In genomic region chr1:64691581-64691980, GRCm38 (mm10) we compare ENCODE assay signal across 8 mouse cellular contexts. TPM values are rescaled to one million over a fixed set of nuclear protein-coding genes. Genes with fewer than 3 reads are reported as not detected.
DNase-seq lines count a peak whose midpoint lies in the region; ATAC-seq and TF ChIP-seq lines count a peak whose summit lies in the region.

No protein-coding gene starts in this region.

- peak overlapping the region; percentile 92 for H3K4me2 ChIP-seq in heart, embryonic 13.5 days
- H3K4me2 ChIP-seq in CH12.LX (ENCODE audit: insufficient read depth, low read depth, poor library complexity, severe bottlenecking) = peak overlapping the region; percentile 90
- peak overlapping the region; percentile 78 for H3K4me2 ChIP-seq in forebrain, embryonic 13.5 days
- peak overlapping the region; percentile 99 for H3K4me2 ChIP-seq in liver, embryonic 15.5 days

- H3K4me3 ChIP-seq in heart, embryonic 13.5 days = peak overlapping the region; percentile 97
- peak overlapping the region; percentile 65 to 97 (median 70) for H3K4me3 ChIP-seq in CH12.LX (replicated peaks in 1 of 3; ENCODE audit: low read depth in 2 of 3, low read length in 2 of 3, poor library complexity in 1 of 3)
- peak overlapping the region; percentile 92 for H3K4me3 ChIP-seq in forebrain, embryonic 13.5 days
- peak overlapping the region; percentile 73 for H3K4me3 ChIP-seq in liver, embryonic 15.5 days (replicated peaks)

- peaks cover 33% of the 10 kb centered on the region for H3K4me1 ChIP-seq in heart, embryonic 13.5 days
- peaks cover 0 to 13% of the 10 kb centered on the region in 2 experiments; a peak in 2 of 4 replicates for H3K4me1 ChIP-seq in CH12.LX (ENCODE audit: control insufficient read depth in 1 of 2, insufficient read depth in 2 of 2)
- H3K4me1 ChIP-seq in forebrain, embryonic 13.5 days = peaks cover 29% of the 10 kb centered on the region
- peaks cover 34% of the 10 kb centered on the region for H3K4me1 ChIP-seq in liver, embryonic 15.5 days (replicated peaks)

- WGBS in heart, embryonic 13.5 days = 6% methylated on average over 9 of the region's 9 CpGs
- 2% methylated on average over 9 of the region's 9 CpGs for WGBS in forebrain, embryonic 13.5 days
- 7% methylated on average over 9 of the region's 9 CpGs for WGBS in liver, embryonic 15.5 days (ENCODE audit: insufficient replicate concordance)

- dilution Hi-C loops in CH12.LX (cut with MboI; ENCODE audit: extremely low pct_ligation_motif_present, extremely low pct_unique_long_range_greater_than_20kb, low sequenced_read_pairs) = no loop called here

- peak overlapping the region; percentile 95 for H3K9ac ChIP-seq in heart, embryonic 13.5 days
- H3K9ac ChIP-seq in CH12.LX (ENCODE audit: insufficient read depth, low read depth) = peak overlapping the region; percentile 69
- H3K9ac ChIP-seq in forebrain, embryonic 13.5 days = peak overlapping the region; percentile 89
- peak overlapping the region; percentile 85 for H3K9ac ChIP-seq in liver, embryonic 15.5 days

- no peak for TF ChIP-seq POLR2A in CH12.LX (IDR thresholded peaks at IDR 0.05; ENCODE audit: low read depth, low read length)

- no peaks in the 10 kb centered on the region for H3K79me2 ChIP-seq in CH12.LX (replicated peaks; ENCODE audit: control insufficient read depth, extremely low read depth, insufficient read depth, poor library complexity, severe bottlenecking)

- in situ Hi-C loops in CH12.LX (cut with MboI; ENCODE audit: low pct_ligation_motif_present, low pct_unique_long_range_greater_than_20kb, low sequenced_read_pairs) = no loop called here

- no peak for TF ChIP-seq RAD21 in CH12.LX (IDR thresholded peaks at IDR 0.05; ENCODE audit: low read depth, low read length)

- no peak for TF ChIP-seq EP300 in CH12.LX (IDR thresholded peaks at IDR 0.05; ENCODE audit: low read length)

- peak overlapping the region; percentile 82 for H3K27ac ChIP-seq in heart, embryonic 13.5 days (replicated peaks)
- no peak overlapping the region for H3K27ac ChIP-seq in CH12.LX (ENCODE audit: insufficient read depth, low read depth)
- no peak overlapping the region for H3K27ac ChIP-seq in forebrain, embryonic 13.5 days
- H3K27ac ChIP-seq in liver, embryonic 15.5 days (replicated peaks) = peak overlapping the region; percentile 82; the same call in 1 of the 2 replicates

- no peak for TF ChIP-seq CTCF in CH12.LX (conservative IDR thresholded peaks at IDR 0.05 in 1 of 2, IDR thresholded peaks at IDR 0.05 in 1 of 2; ENCODE audit: low read depth in 2 of 2, low read length in 2 of 2)

- ATAC-seq in heart, embryonic 13.5 days (ENCODE audit: extremely low read depth, insufficient number of reproducible peaks, low FRiP score, low TSS enrichment) = no peak
- no peak for ATAC-seq in forebrain, embryonic 13.5 days
- no peak for ATAC-seq in liver, embryonic 15.5 days (ENCODE audit: insufficient read depth)
- ATAC-seq in megakaryocyte-erythroid progenitor cell, adult 5-6 weeks (replicated peaks; ENCODE audit: low FRiP score, low TSS enrichment, poor library complexity, severe bottlenecking) = no peak

- DNase-seq in heart, adult 8-10 months (ENCODE audit: low spot score) = no peak
- DNase-seq in CH12.LX (ENCODE audit: extremely low read depth) = no peak
- DNase-seq in cerebellum, postnatal 10 days = no peak
- no peak for DNase-seq in adrenal gland, adult 18-20 months (ENCODE audit: low spot score in 2 of 2)

- no peaks in the 10 kb centered on the region for H3K9me3 ChIP-seq in heart, embryonic 13.5 days
- no peaks in the 10 kb centered on the region for H3K9me3 ChIP-seq in CH12.LX (replicated peaks; ENCODE audit: low read length)
- no peaks in the 10 kb centered on the region for H3K9me3 ChIP-seq in forebrain, embryonic 13.5 days (replicated peaks)
- H3K9me3 ChIP-seq in liver, embryonic 15.5 days (replicated peaks) = no peaks in the 10 kb centered on the region

- no peaks in the 10 kb centered on the region for H3K27me3 ChIP-seq in heart, embryonic 13.5 days (replicated peaks)
- peaks cover 14% of the 10 kb centered on the region for H3K27me3 ChIP-seq in CH12.LX (replicated peaks)
- no peaks in the 10 kb centered on the region for H3K27me3 ChIP-seq in forebrain, embryonic 13.5 days
- 0 out of 2 replicates have a peak, but pooled peaks cover 2% of the 10 kb centered on the region for H3K27me3 ChIP-seq in liver, embryonic 15.5 days

- no peaks in the 10 kb centered on the region for H3K36me3 ChIP-seq in heart, embryonic 13.5 days
- H3K36me3 ChIP-seq in CH12.LX (replicated peaks in 1 of 2; ENCODE audit: control insufficient read depth in 1 of 2, insufficient read depth in 1 of 2, low read length in 1 of 2) = no peaks in the 10 kb centered on the region
- H3K36me3 ChIP-seq in forebrain, embryonic 13.5 days (ENCODE audit: poor library complexity, severe bottlenecking) = no peaks in the 10 kb centered on the region
- no peaks in the 10 kb centered on the region for H3K36me3 ChIP-seq in liver, embryonic 15.5 days (replicated peaks)

TF ChIP-seq in CH12.LX, 34 proteins besides CTCF, POLR2A, EP300 and RAD21:
- no peak for TF ChIP-seq BHLHE40 (IDR thresholded peaks at IDR 0.05; ENCODE audit: low read depth, low read length)
- TF ChIP-seq SMC3 (IDR thresholded peaks at IDR 0.05; ENCODE audit: low read depth, low read length) = no peak

RNA-seq across cellular contexts. Expression of gene Ccnyl1, which starts 1.3 kb away (rescaled TPM):
- polyA plus RNA-seq in heart, embryonic 13.5 days (2015; fragmentation: Nextera tagmentation; extraction: Ambion mirVana) = 2.9 and 3.9 TPM in 2 replicates
- total RNA-seq in heart, adult 8-10 months (2022) = 10 to 100 TPM; 10.3 to 16.9 (median 12.9) TPM
- total RNA-seq in CH12.LX (2012; rRNA removed) (2.8 and 3.4 TPM in 2 replicates), CH12.LX (2014; rRNA removed) (5.3 and 5.6 TPM in 2 replicates)
- 7.8 and 9.0 TPM in 2 replicates for polyA plus RNA-seq in CH12.LX (2012; ENCODE audit: insufficient read length, low read depth)
- 4.2 and 4.3 TPM in 2 replicates for polyA plus RNA-seq in forebrain, embryonic 13.5 days (2015; fragmentation: Nextera tagmentation; extraction: Ambion mirVana)
- polyA plus RNA-seq in liver, embryonic 15.5 days (2015; fragmentation: Nextera tagmentation; extraction: Ambion mirVana) = 0.67 and 0.98 TPM in 2 replicates
- 1.8 and 2.6 TPM in 2 replicates for total RNA-seq in megakaryocyte-erythroid progenitor cell, adult 5-6 weeks (2014; fragmentation: Nextera tagmentation)
- total RNA-seq in megakaryocyte-erythroid progenitor cell, adult 5-6 weeks (2017) = 2.2 and 5.0 TPM in 2 replicates
- 10 to 100 TPM; 15.9 to 16.5 TPM for total RNA-seq in adrenal gland, adult 18-20 months (2021)

RNA-seq across cellular contexts. Expression of gene Fzd5, which starts 46.0 kb away (rescaled TPM):
- polyA plus RNA-seq in heart, embryonic 13.5 days (2015; fragmentation: Nextera tagmentation; extraction: Ambion mirVana) = 1.1 TPM in 2 replicates
- 1 to 10 TPM; 3.9 to 4.4 (median 4.3) TPM for total RNA-seq in heart, adult 8-10 months (2022)
- total RNA-seq in CH12.LX (2012; rRNA removed) (0.84 and 1.1 TPM in 2 replicates), CH12.LX (2014; rRNA removed) (0.23 and 0.40 TPM in 2 replicates)
- polyA plus RNA-seq in CH12.LX (2012; ENCODE audit: insufficient read length, low read depth) = 0.31 and 0.47 TPM in 2 replicates
- polyA plus RNA-seq in forebrain, embryonic 13.5 days (2015; fragmentation: Nextera tagmentation; extraction: Ambion mirVana) = 0.56 and 0.65 TPM in 2 replicates
- polyA plus RNA-seq in liver, embryonic 15.5 days (2015; fragmentation: Nextera tagmentation; extraction: Ambion mirVana) = 2.1 and 2.3 TPM in 2 replicates
- total RNA-seq in megakaryocyte-erythroid progenitor cell, adult 5-6 weeks (2014; fragmentation: Nextera tagmentation) = 0.52 and 1.5 TPM in 2 replicates
- 2.0 and 2.6 TPM in 2 replicates for total RNA-seq in megakaryocyte-erythroid progenitor cell, adult 5-6 weeks (2017)
- total RNA-seq in adrenal gland, adult 18-20 months (2021) = 10 to 100 TPM; 15.9 to 20.5 TPM

Comparison
In these comparisons a context has a peak if more than half of its experiments do, and no peak if none do; other contexts are left out.
1. H3K27ac ChIP-seq: peak in heart, embryonic 13.5 days (single experiment) and liver, embryonic 15.5 days (single experiment); none in CH12.LX (single experiment) and forebrain, embryonic 13.5 days (single experiment).
2. Peak in every context shown above with its lines, with median percentiles within 50 percentile points of each other: H3K4me2 ChIP-seq, H3K4me3 ChIP-seq and H3K9ac ChIP-seq.